Mouse (Mus musculus) kidney, postnatal 0 days (tissue): ENCODE results near the gene Zfp609. TPM values are rescaled to one million over a fixed set of nuclear protein-coding genes. Genes with fewer than 3 reads are reported as not detected.
A peak's percentile ranks its signal among the peaks of the same experiment; 100 is the strongest.

ENCODE experiments used
- ATAC-seq: fragments of 200-750 bp; cut with Nextera tagmentation; replicated peaks from 2 replicates; pipeline ENCODE4 v1.8.0; 2017; ENCODE audit warnings: low read depth, moderate number of reproducible peaks, moderate TSS enrichment, moderate library complexity; ENCODE audit not compliant: low FRiP score
- DNase-seq: peaks from one replicate; pipeline ENCODE4 v3.0.0-alpha.2; 2016; ENCODE audit warnings: low spot score
- H3K27ac ChIP-seq: fragments of 300-500 bp; sonication (generic); 2 replicates; pipeline ENCODE4 v1.5.1; 2014; ENCODE audit warnings: mild to moderate bottlenecking
- H3K27me3 ChIP-seq: fragments of 300-500 bp; sonication (generic); 2 replicates; pipeline ENCODE4 v1.6.1; 2014; ENCODE audit warnings: low read length, mixed read lengths; ENCODE audit not compliant: insufficient read depth
- H3K36me3 ChIP-seq: fragments of 300-500 bp; sonication (generic); 2 replicates; pipeline ENCODE4 v1.6.1; 2014; ENCODE audit warnings: low read length, mixed read lengths; ENCODE audit not compliant: insufficient read depth
- H3K4me1 ChIP-seq: fragments of 300-500 bp; sonication (generic); replicated peaks from 2 replicates; pipeline ENCODE4 v1.6.1; 2014; ENCODE audit warnings: antibody characterized with exemption, low read length, mixed read lengths; ENCODE audit not compliant: insufficient read depth
- H3K4me2 ChIP-seq: fragments of 300-500 bp; sonication (generic); 2 replicates; pipeline ENCODE4 v1.6.1; 2014; ENCODE audit warnings: mild to moderate bottlenecking, low read length, moderate library complexity, mixed read lengths
- H3K4me3 ChIP-seq: fragments of 300-500 bp; sonication (generic); replicated peaks from 2 replicates; pipeline ENCODE4 v1.5.1; 2014; ENCODE audit warnings: low read depth, low read length
- H3K9ac ChIP-seq: fragments of 300-500 bp; sonication (generic); 2 replicates; pipeline ENCODE4 v1.6.1; 2014; ENCODE audit warnings: low read depth, low read length
- H3K9me3 ChIP-seq: fragments of 300-500 bp; sonication (generic); replicated peaks from 2 replicates; pipeline ENCODE4 v1.6.1; 2016; ENCODE audit warnings: low read length, inconsistent platforms, mixed read lengths
- CTCF ChIP-seq: IDR thresholded peaks from 2 replicates; pipeline ENCODE4 v1.5.1; 2016; ENCODE audit warnings: antibody characterized with exemption, low read depth, mild to moderate bottlenecking, moderate library complexity
- WGBS: fragments of 180-500 bp; shearing (Covaris S2); extraction: QIAGEN DNeasy Blood & Tissue Kit; methylation state at CpG from one replicate; pipeline ENCODE4 v1.1.7; 2014; 5-methylcytosine and 5-hydroxymethylcytosine counted together
- polyA plus RNA-seq: library from polyadenylated mRNA; unstranded; fragments of >200 nt; fragmentation: Nextera tagmentation; extraction: Ambion mirVana; gene quantifications from 2 replicates; pipeline ENCODE4 v1.2.1, GENCODE M21; 2015

The Zfp609 gene
- polyA plus RNA-seq, 1 experiment from 2014 or later, result 5.0 TPM

- TF ChIP-seq CTCF, result no peak
- no peaks in the 10 kb centered on the region for H3K9me3 ChIP-seq
- H3K9ac ChIP-seq, result no peak overlapping the region
- H3K36me3 ChIP-seq, result no peaks in the 10 kb centered on the region
- ATAC-seq, result no peak
- 69% methylated on average over 10 of the region's 10 CpGs for WGBS
- H3K27ac ChIP-seq, result 0 out of 2 replicates have a peak overlapping the region, but pooled peaks have one; percentile 14
- no peak for DNase-seq
- H3K27me3 ChIP-seq, result no peaks in the 10 kb centered on the region
- H3K4me1 ChIP-seq, result peaks cover 26% of the 10 kb centered on the region
- no peak overlapping the region for H3K4me2 ChIP-seq
- H3K4me3 ChIP-seq, result no peak overlapping the region
Observed at GRCm38 (mm10) chr9:65823716-65824462, 3.5 kb downstream of the Zfp609 start.

GRCm38 (mm10) chr9:65822011-65822410, 5.4 kb downstream of the Zfp609 start:
- Histone ChIP-seq H3K27ac (no peak overlapping the region), H3K9ac (no peak overlapping the region), H3K9me3 (no peaks in the 10 kb centered on the region), H3K4me2 (no peak overlapping the region), H3K4me1 (peaks cover 17% of the 10 kb centered on the region), H3K36me3 (no peaks in the 10 kb centered on the region), H3K4me3 (no peak overlapping the region), H3K27me3 (no peaks in the 10 kb centered on the region)
- DNase-seq, result no peak
- TF ChIP-seq CTCF, result no peak
- 82% methylated on average over 4 of the region's 4 CpGs for WGBS
- no peak for ATAC-seq

- DNase-seq (no peak), ATAC-seq (no peak)
- TF ChIP-seq CTCF, result no peak
- Histone ChIP-seq H3K4me1 (peaks cover 6% of the 10 kb centered on the region), H3K9me3 (no peaks in the 10 kb centered on the region), H3K27me3 (no peaks in the 10 kb centered on the region), H3K9ac (no peak overlapping the region), H3K36me3 (no peaks in the 10 kb centered on the region), H3K4me2 (no peak overlapping the region), H3K27ac (peak overlapping the region; percentile 26; the same call in 1 of the 2 replicates), H3K4me3 (no peak overlapping the region)
- WGBS, result 64% methylated on average over 2 of the region's 2 CpGs
Observed at GRCm38 (mm10) chr9:65820301-65820700, 7.1 kb downstream of the Zfp609 start.

- no peak for TF ChIP-seq CTCF
- peaks cover under 1% of the 10 kb centered on the region; the same call in 1 of the 2 replicates for H3K4me1 ChIP-seq
- H3K36me3 ChIP-seq, result no peaks in the 10 kb centered on the region
- H3K27ac ChIP-seq, result 0 out of 2 replicates have a peak overlapping the region, but pooled peaks have one; percentile 47
- H3K4me2 ChIP-seq, result no peak overlapping the region
- WGBS, result 91% methylated on average over 2 of the region's 2 CpGs
- H3K4me3 ChIP-seq, result no peak overlapping the region
- no peaks in the 10 kb centered on the region for H3K27me3 ChIP-seq
- DNase-seq, result no peak
- no peak overlapping the region for H3K9ac ChIP-seq
- ATAC-seq, result no peak
- H3K9me3 ChIP-seq, result no peaks in the 10 kb centered on the region
Observed at GRCm38 (mm10) chr9:65818402-65818801, 9.0 kb downstream of the Zfp609 start.

GRCm38 (mm10) chr9:65812841-65813240, 14.5 kb downstream of the Zfp609 start:
- 16% methylated on average over 2 of the region's 2 CpGs for WGBS
- ATAC-seq (no peak), DNase-seq (peak; percentile 58)
- no peak overlapping the region for H3K4me3 ChIP-seq
- no peaks in the 10 kb centered on the region for H3K27me3 ChIP-seq
- H3K9ac ChIP-seq, result no peak overlapping the region
- no peak overlapping the region for H3K27ac ChIP-seq
- H3K4me2 ChIP-seq, result no peak overlapping the region
- no peak for TF ChIP-seq CTCF
- H3K4me1 ChIP-seq, result no peaks in the 10 kb centered on the region
- H3K36me3 ChIP-seq, result no peaks in the 10 kb centered on the region
- H3K9me3 ChIP-seq, result no peaks in the 10 kb centered on the region

- DNase-seq, result no peak
- WGBS, result 92% methylated on average over 1 of the region's 1 CpGs
- TF ChIP-seq CTCF, result no peak
- Histone ChIP-seq H3K27me3 (no peaks in the 10 kb centered on the region), H3K4me2 (no peak overlapping the region), H3K27ac (no peak overlapping the region), H3K4me3 (no peak overlapping the region), H3K4me1 (no peaks in the 10 kb centered on the region), H3K9me3 (no peaks in the 10 kb centered on the region), H3K36me3 (no peaks in the 10 kb centered on the region), H3K9ac (no peak overlapping the region)
- no peak for ATAC-seq
Observed at GRCm38 (mm10) chr9:65811784-65812183, 15.6 kb downstream of the Zfp609 start.

- H3K9me3 ChIP-seq, result no peaks in the 10 kb centered on the region
- no peaks in the 10 kb centered on the region for H3K27me3 ChIP-seq
- WGBS, result 92% methylated on average over 1 of the region's 1 CpGs
- ATAC-seq (no peak), DNase-seq (no peak)
- no peak overlapping the region for H3K27ac ChIP-seq
- H3K36me3 ChIP-seq, result no peaks in the 10 kb centered on the region
- no peaks in the 10 kb centered on the region for H3K4me1 ChIP-seq
- no peak overlapping the region for H3K4me3 ChIP-seq
- no peak overlapping the region for H3K4me2 ChIP-seq
- TF ChIP-seq CTCF, result no peak
- no peak overlapping the region for H3K9ac ChIP-seq
Observed at GRCm38 (mm10) chr9:65807818-65808217, 19.5 kb downstream of the Zfp609 start.
